In genomic region chr5:34198615-34199014, GRCm38 (mm10) we compare ENCODE assay signal across 14 mouse cellular contexts. TPM values are rescaled to one million over a fixed set of nuclear protein-coding genes. Genes with fewer than 3 reads are reported as not detected.
"Had no signal": no experiment of that assay in that cellular context is flagged by ENCODE, and none has a peak within 500 bp of the region (broad histone marks: within the 10 kb centered on the region; RNA-seq: fewer than 3 reads in every experiment).

No protein-coding gene starts in this region.

- H3K4me2 ChIP-seq: limb, embryonic 13.5 days; liver, embryonic 15.5 days; lung, embryonic 14.5 days; neural tube, embryonic 12.5 days; stomach, embryonic 15.5 days had no signal

- H3K9ac ChIP-seq: limb, embryonic 13.5 days; liver, embryonic 15.5 days; lung, embryonic 14.5 days; neural tube, embryonic 12.5 days; stomach, embryonic 15.5 days had no signal

- H3K27me3 ChIP-seq: limb, embryonic 13.5 days; liver, embryonic 15.5 days; neural tube, embryonic 12.5 days; stomach, embryonic 15.5 days had no signal

- H3K4me3 ChIP-seq: limb, embryonic 13.5 days; liver, embryonic 15.5 days; midbrain, embryonic 10.5 days; neural tube, embryonic 12.5 days; stomach, embryonic 15.5 days had no signal

- H3K4me1 ChIP-seq: limb, embryonic 13.5 days; liver, embryonic 15.5 days; midbrain, embryonic 10.5 days; neural tube, embryonic 12.5 days; stomach, embryonic 15.5 days had no signal

- H3K9me3 ChIP-seq: limb, embryonic 13.5 days; liver, embryonic 15.5 days; midbrain, embryonic 10.5 days; neural tube, embryonic 12.5 days; stomach, embryonic 15.5 days had no signal

- H3K36me3 ChIP-seq: limb, embryonic 13.5 days; liver, embryonic 15.5 days; midbrain, embryonic 10.5 days; neural tube, embryonic 12.5 days; stomach, embryonic 15.5 days had no signal

- ATAC-seq: intestine, embryonic 16.5 days; midbrain, embryonic 16.5 days had no signal

- H3K27ac ChIP-seq: limb, embryonic 13.5 days; liver, embryonic 15.5 days; midbrain, embryonic 10.5 days; neural tube, embryonic 12.5 days; stomach, embryonic 15.5 days had no signal

- DNase-seq: kidney, adult 2 months; layer of hippocampus, postnatal 36 days; left cerebral cortex, postnatal 4 days; lung, embryonic 14.5 days; lung, postnatal 10 days; lung, postnatal 4 days had no signal

RNA-seq across cellular contexts. Expression of gene Poln, which starts 29.4 kb away (rescaled TPM):
- total RNA-seq: liver, adult 2 months had no signal
- polyA plus RNA-seq: liver, adult 2 months had no signal
